Mouse (Mus musculus): Measurements from ENCODE around the gene Cyp2r1. TPM values are rescaled to one million over a fixed set of nuclear protein-coding genes. Genes with fewer than 3 reads are reported as not detected.
A peak's percentile ranks its signal among the peaks of the same experiment; 100 is the strongest.
"Not testable (repeated sequence)": the region's sequence is repeated elsewhere in the genome, so short reads cannot be mapped to it uniquely, and the experiment has no call there.

Cyp2r1 gene
- polyA plus RNA-seq (2015; fragmentation: Nextera tagmentation; extraction: Ambion mirVana), result 1.8 and 2.8 TPM in 2 replicates

DNA sequence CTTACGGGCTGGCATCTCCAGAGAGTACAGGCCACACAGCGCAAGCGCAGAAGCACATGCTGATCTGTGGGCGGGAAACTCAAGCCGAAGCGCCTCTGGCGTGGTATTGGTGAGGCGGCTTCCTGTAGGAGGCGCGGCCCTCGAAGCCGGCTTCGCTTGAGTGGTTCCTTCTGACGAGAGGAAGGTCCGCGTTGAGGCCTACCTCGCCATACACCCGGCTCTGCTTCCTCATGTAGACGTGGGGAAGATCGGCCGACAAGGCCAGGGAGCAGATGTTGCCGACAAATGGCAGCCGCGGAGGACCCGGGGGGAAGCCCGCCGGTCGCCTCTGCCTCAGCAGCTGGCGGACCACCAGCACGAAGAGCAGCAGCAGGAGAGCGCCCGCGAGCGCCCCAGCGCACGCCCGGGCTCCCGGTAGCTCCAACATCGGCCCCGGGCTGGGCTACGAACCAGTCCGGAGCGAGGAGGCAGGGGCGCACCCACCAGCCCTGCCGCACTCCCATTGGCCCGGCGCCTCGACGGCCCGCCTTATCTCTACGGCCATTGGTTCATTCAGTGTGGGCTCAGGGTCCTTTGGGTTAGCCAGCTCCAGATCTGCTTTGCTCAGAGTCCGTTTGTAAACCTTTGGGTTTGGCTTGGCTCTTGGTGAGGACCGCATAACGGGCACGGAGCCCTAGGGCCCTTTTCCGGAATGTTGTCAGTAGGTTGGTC lies at the start of gene Cyp2r1:
TSS of gene Cyp2r1 (minus strand) at position 442 of the 711 bp plus-strand sequence.
- 2% methylated on average over 56 of the region's 56 CpGs for WGBS

DNA sequence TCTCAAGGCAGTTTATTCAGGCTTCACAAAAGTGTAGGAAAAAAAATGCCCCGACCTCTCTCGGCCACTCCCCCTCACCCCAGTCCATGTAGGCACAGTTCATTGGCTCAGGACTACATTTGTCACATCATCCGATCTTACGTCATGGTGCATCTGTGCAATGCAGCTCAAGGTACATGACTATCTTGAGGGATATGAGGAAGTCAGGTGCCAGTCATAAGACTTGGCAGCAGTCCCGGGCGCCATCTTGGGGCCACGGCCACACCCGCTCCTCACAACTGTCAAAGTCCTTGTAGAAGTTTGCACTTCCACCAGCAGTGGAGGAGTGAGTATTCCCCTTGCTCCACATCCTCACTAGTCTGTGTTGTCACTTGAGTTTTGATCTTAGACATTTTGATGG lies 31.6 kb upstream of the Cyp2r1 start:
- H3K9ac ChIP-seq (ENCODE audit: low read depth, low read length); H3K9me3 ChIP-seq (ENCODE audit: control insufficient read depth); H3K4me2 ChIP-seq (replicated peaks; ENCODE audit: low read depth); H3K4me3 ChIP-seq (ENCODE audit: low read depth, low read length); H3K27me3 ChIP-seq (replicated peaks; ENCODE audit: control insufficient read depth, insufficient read depth, low read length); ATAC-seq; H3K27ac ChIP-seq (ENCODE audit: low read depth, low read length); H3K4me1 ChIP-seq (replicated peaks; ENCODE audit: control insufficient read depth, insufficient read depth, low read length); H3K36me3 ChIP-seq (ENCODE audit: control insufficient read depth, insufficient read depth): not testable (repeated sequence)
- WGBS, result 93% methylated on average over 8 of the region's 8 CpGs

More for the DNA sequence above, at the start of gene Cyp2r1:
- Histone ChIP-seq H3K36me3 (ENCODE audit: control insufficient read depth, insufficient read depth) (no peaks in the 10 kb centered on the region), H3K9me3 (ENCODE audit: control insufficient read depth) (no peaks in the 10 kb centered on the region), H3K9ac (ENCODE audit: low read depth, low read length) (peak within 1 kb of the TSS; percentile 53), H3K4me2 (replicated peaks; ENCODE audit: low read depth) (peak within 1 kb of the TSS; percentile 83), H3K4me3 (ENCODE audit: low read depth, low read length) (peak within 1 kb of the TSS; percentile 57), H3K4me1 (replicated peaks; ENCODE audit: control insufficient read depth, insufficient read depth, low read length) (no peaks in the 10 kb centered on the region), H3K27ac (ENCODE audit: low read depth, low read length) (peak within 1 kb of the TSS; percentile 84), H3K27me3 (replicated peaks; ENCODE audit: control insufficient read depth, insufficient read depth, low read length) (no peaks in the 10 kb centered on the region)
- TF ChIP-seq CTCF (IDR thresholded peaks at IDR 0.05; ENCODE audit: low read depth), result peak; percentile 67
- ATAC-seq, result peak; percentile 97

DNA sequence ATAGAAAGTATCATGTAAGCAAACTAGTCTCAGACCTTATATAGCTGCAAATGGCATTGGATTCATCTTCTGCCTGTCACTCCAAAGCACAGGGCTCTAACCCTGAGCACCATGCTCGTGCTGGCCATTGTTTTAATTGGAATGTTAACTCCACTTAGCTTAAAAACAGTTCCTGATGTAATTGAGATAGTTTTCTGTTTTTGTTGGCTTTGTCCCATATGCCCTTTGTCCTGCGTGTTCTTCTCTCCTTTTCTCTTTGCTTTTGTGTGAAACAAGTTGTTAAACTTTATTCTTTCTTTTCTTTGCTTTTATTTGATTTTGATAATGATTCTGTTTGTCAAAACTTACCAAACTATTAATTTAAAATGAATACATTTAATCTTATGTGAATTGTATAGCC lies 19.7 kb upstream of the Cyp2r1 start:
- no peaks in the 10 kb centered on the region; the same call in 1 of the 2 replicates for H3K27me3 ChIP-seq (replicated peaks; ENCODE audit: control insufficient read depth, insufficient read depth, low read length)
- no peaks in the 10 kb centered on the region for H3K36me3 ChIP-seq (ENCODE audit: control insufficient read depth, insufficient read depth)
- no peak for ATAC-seq
- no peak overlapping the region for H3K9ac ChIP-seq (ENCODE audit: low read depth, low read length)
- WGBS, result 50% methylated on average over 2 of the region's 2 CpGs
- H3K4me2 ChIP-seq (replicated peaks; ENCODE audit: low read depth), result no peak overlapping the region
- no peak overlapping the region for H3K27ac ChIP-seq (ENCODE audit: low read depth, low read length)
- H3K4me3 ChIP-seq (ENCODE audit: low read depth, low read length), result no peak overlapping the region
- no peaks in the 10 kb centered on the region for H3K4me1 ChIP-seq (replicated peaks; ENCODE audit: control insufficient read depth, insufficient read depth, low read length)
- TF ChIP-seq CTCF (IDR thresholded peaks at IDR 0.05; ENCODE audit: low read depth), result no peak
- no peaks in the 10 kb centered on the region for H3K9me3 ChIP-seq (ENCODE audit: control insufficient read depth)

DNA sequence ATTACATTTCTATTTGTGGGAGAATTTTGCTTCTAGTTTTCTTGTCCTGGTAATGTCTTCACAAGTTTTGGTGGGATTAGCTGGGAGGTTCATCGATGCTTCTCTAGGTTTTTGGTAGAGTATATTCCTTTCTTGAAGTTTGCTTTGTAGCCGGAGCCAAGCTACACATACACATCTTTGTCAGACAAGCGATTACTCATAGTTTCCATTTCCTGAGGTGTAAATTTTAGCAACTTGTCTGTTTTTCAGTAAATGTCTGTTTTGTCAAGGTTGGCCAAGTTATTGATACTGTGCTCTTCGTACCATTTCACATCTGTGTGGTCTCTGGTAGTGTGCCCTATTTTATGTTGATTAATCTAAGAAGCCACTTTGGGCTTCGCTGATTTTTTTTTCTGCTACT lies 18.4 kb upstream of the Cyp2r1 start:
- Histone ChIP-seq H3K9me3 (ENCODE audit: control insufficient read depth) (no peaks in the 10 kb centered on the region), H3K4me1 (replicated peaks; ENCODE audit: control insufficient read depth, insufficient read depth, low read length) (no peaks in the 10 kb centered on the region), H3K27ac (ENCODE audit: low read depth, low read length) (no peak overlapping the region), H3K4me3 (ENCODE audit: low read depth, low read length) (no peak overlapping the region), H3K36me3 (ENCODE audit: control insufficient read depth, insufficient read depth) (no peaks in the 10 kb centered on the region), H3K4me2 (replicated peaks; ENCODE audit: low read depth) (no peak overlapping the region), H3K27me3 (replicated peaks; ENCODE audit: control insufficient read depth, insufficient read depth, low read length) (no peaks in the 10 kb centered on the region; the same call in 1 of the 2 replicates), H3K9ac (ENCODE audit: low read depth, low read length) (no peak overlapping the region)
- WGBS, result 76% methylated on average over 5 of the region's 5 CpGs
- TF ChIP-seq CTCF (IDR thresholded peaks at IDR 0.05; ENCODE audit: low read depth), result no peak
- no peak for ATAC-seq

DNA sequence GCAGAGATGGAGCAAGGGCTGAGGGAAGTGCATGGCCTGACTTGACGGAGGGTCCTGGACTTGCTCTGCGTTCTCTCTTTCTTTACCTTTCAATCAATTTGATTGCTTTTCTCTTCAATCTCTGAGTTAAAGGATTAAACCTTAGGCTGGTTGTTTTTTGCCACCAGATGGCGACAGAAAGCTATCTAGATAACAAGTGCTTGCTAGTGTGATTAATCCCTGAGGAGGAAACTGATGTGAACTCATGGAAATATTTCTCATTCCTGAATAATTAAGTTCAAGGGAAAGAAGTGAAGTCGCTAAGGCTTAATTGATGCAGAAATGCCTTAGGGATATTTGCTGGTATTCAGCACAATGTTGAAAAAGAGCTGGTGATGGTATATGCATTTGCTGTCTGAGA lies 17.7 kb upstream of the Cyp2r1 start:
- Histone ChIP-seq H3K27ac (ENCODE audit: low read depth, low read length) (no peak overlapping the region), H3K9ac (ENCODE audit: low read depth, low read length) (no peak overlapping the region), H3K27me3 (replicated peaks; ENCODE audit: control insufficient read depth, insufficient read depth, low read length) (no peaks in the 10 kb centered on the region; the same call in 1 of the 2 replicates), H3K4me3 (ENCODE audit: low read depth, low read length) (no peak overlapping the region), H3K36me3 (ENCODE audit: control insufficient read depth, insufficient read depth) (no peaks in the 10 kb centered on the region), H3K9me3 (ENCODE audit: control insufficient read depth) (no peaks in the 10 kb centered on the region), H3K4me2 (replicated peaks; ENCODE audit: low read depth) (no peak overlapping the region), H3K4me1 (replicated peaks; ENCODE audit: control insufficient read depth, insufficient read depth, low read length) (no peaks in the 10 kb centered on the region)
- 3% methylated on average over 4 of the region's 4 CpGs for WGBS
- TF ChIP-seq CTCF (IDR thresholded peaks at IDR 0.05; ENCODE audit: low read depth), result peak; percentile 82
- no peak for ATAC-seq

DNA sequence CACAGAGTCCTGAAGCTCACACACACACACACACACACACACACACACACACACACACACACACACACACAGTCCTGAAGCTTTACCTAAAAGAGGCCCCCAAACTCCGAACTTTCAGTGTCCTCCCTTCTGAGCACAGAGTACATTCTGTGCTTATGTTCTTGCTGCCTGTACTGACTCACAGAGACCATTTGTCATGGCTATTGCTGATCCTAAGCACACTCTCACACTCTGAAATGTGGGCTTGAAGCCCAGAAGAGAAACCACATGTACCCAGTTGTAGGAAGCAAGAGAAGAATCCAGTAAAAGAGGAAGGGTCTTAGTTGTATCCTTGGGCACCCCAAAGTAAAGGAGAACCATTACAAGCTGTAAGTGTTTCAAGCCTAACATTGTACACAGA lies 14.9 kb upstream of the Cyp2r1 start:
- Histone ChIP-seq H3K9ac (ENCODE audit: low read depth, low read length) (no peak overlapping the region), H3K27me3 (replicated peaks; ENCODE audit: control insufficient read depth, insufficient read depth, low read length) (no peaks in the 10 kb centered on the region; the same call in 1 of the 2 replicates), H3K4me3 (ENCODE audit: low read depth, low read length) (no peak overlapping the region), H3K4me1 (replicated peaks; ENCODE audit: control insufficient read depth, insufficient read depth, low read length) (no peaks in the 10 kb centered on the region), H3K4me2 (replicated peaks; ENCODE audit: low read depth) (no peak overlapping the region), H3K27ac (ENCODE audit: low read depth, low read length) (no peak overlapping the region), H3K9me3 (ENCODE audit: control insufficient read depth) (no peaks in the 10 kb centered on the region; the same call in 1 of the 2 replicates), H3K36me3 (ENCODE audit: control insufficient read depth, insufficient read depth) (no peaks in the 10 kb centered on the region)
- ATAC-seq, result no peak
- 50% methylated on average over 1 of the region's 1 CpGs for WGBS
- TF ChIP-seq CTCF (IDR thresholded peaks at IDR 0.05; ENCODE audit: low read depth), result no peak

Measured in intestine, postnatal 0 days (tissue).